Mouse (Mus musculus) embryonic fibroblast, embryonic 13.5 days (primary cell): ENCODE data around the gene Qrfpr. TPM values are rescaled to one million over a fixed set of nuclear protein-coding genes. Genes with fewer than 3 reads are reported as not detected.
A peak's percentile ranks its signal among the peaks of the same experiment; 100 is the strongest.

Source experiments
- H3K27ac ChIP-seq: 2 replicates; pipeline ENCODE4 v1.5.1; 2012; ENCODE audit warnings: low read length, control low read depth, inconsistent platforms; ENCODE audit not compliant: insufficient read depth
- H3K4me1 ChIP-seq: 2 replicates; pipeline ENCODE4 v1.6.1; 2011; ENCODE audit warnings: low read length; ENCODE audit not compliant: control insufficient read depth, insufficient read depth
- H3K4me3 ChIP-seq: 2 replicates; pipeline ENCODE4 v1.5.1; 2011; ENCODE audit warnings: mild to moderate bottlenecking, control low read depth, low read length; ENCODE audit not compliant: insufficient read depth
- CTCF ChIP-seq: IDR thresholded peaks from 2 replicates; pipeline ENCODE4 v1.5.1; 2011; ENCODE audit warnings: mild to moderate bottlenecking, control low read depth, low read length, moderate library complexity, borderline replicate concordance; ENCODE audit not compliant: insufficient read depth
- POLR2A ChIP-seq: IDR thresholded peaks from 2 replicates; pipeline ENCODE4 v1.6.1; 2011; ENCODE audit warnings: low read depth, mild to moderate bottlenecking, control low read depth, low read length, moderate library complexity
- polyA plus RNA-seq: library from polyadenylated mRNA; stranded (reverse); fragments of >200 nt; gene quantifications from 2 replicates; pipeline ENCODE4 v1.2.4, GENCODE M21; 2011; ENCODE audit warnings: low read depth; ENCODE audit not compliant: missing spikeins, insufficient read length

Gene Qrfpr
- polyA plus RNA-seq, 1 experiment = not detected

DNA sequence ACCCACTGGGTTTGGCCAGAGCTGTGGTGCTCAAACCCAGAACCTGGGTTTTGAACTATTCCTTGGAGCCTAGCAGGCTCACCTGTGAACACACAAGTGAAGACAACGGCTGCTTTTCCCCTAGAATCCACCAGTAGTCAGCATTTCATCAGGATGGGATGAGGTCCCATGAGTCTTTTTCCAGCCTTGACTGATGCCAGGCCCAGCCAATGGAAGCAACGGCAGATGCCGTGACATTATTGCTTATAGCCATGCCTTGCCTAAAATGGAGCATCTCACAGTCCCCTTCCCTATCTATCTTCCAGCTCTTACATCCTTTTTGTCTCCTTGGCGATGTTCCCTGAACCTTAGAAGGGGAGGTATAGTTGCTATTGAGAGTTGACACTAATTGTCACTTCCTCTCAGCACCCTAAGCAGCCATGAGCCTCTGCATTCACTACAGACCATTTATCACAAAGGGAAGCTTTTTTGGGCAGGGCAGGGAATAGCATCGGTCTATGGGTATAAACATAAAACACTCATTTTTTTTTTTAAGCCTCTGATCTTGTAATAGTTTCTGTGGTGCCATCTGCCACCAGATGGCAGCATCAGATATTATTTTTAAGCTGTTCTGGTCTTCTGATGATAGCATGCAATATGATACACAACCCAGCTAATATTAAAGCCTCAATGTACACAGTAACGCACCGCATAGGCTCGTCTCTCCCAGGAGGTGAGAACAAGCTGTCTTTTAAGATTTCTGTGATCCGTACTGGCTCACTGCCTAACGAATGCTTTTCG is 12.1 kb downstream of the Qrfpr start:
- H3K4me1 ChIP-seq = peaks cover 3% of the 10 kb centered on the region; the same call in 1 of the 2 replicates
- TF ChIP-seq POLR2A = no peak
- no peak for TF ChIP-seq CTCF
- no peak overlapping the region for H3K4me3 ChIP-seq

DNA sequence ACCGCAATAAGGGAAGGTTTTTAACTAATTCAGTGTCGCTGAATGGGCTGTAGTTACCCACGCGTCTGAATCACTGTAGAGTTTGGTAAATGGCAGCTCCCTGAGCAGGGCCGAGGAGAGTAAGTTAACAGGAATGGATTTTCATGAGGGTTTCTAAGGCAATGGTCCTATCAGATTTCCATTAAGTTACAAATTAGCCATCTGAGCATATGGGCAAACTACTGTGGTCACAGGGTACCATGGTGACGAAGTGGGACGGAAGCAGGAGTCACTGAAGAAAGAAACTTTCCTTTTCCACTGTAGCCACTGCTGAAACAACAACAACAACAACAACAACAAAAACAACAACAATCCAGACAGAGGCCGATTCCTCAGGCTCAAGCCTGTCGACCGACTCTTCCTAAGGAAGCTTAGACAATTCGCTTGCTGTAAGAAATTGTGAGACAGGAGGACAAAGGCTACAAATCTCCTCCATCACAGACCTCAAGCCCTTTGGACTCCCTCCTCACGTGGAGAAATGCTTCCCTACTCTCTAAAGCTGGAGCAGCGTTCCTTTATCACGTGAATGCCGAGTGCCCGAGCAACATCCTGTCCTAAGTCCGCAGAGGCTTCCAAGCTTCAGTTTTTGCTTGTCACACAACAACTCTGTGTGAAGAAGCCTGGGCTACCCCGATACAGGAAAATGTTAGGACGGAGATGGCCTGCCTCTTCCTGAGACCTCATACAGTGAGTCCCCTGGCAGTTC is 14.4 kb downstream of the Qrfpr start:
- no peak overlapping the region for H3K4me3 ChIP-seq
- H3K27ac ChIP-seq = no peak overlapping the region
- TF ChIP-seq CTCF (no peak), POLR2A (no peak)
- peaks cover 3% of the 10 kb centered on the region; the same call in 1 of the 2 replicates for H3K4me1 ChIP-seq

More for the DNA sequence above, 12.1 kb downstream of the Qrfpr start:
- no peak overlapping the region for H3K27ac ChIP-seq

DNA sequence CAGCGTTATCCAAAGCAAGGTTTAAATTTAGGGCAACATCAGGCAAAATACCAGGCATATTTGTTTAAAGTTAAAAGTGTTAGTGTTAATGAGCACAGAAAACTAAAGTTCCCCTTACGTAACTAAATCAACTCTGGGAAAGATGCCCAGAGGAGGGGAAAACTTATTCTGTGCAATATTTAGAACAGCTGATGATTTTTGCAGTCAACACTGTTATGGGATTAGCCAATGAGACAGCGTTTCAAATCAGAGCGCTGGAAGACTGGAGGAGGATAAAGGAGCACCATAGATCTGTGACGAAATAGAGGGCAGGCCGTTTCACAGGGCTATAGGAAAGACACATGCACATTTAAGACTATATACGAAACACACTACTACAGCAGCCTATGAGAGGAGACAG is 19.2 kb downstream of the Qrfpr start:
- no peaks in the 10 kb centered on the region; the same call in 1 of the 2 replicates for H3K4me1 ChIP-seq
- no peak overlapping the region for H3K27ac ChIP-seq
- TF ChIP-seq POLR2A (no peak), CTCF (no peak)
- no peak overlapping the region for H3K4me3 ChIP-seq

DNA sequence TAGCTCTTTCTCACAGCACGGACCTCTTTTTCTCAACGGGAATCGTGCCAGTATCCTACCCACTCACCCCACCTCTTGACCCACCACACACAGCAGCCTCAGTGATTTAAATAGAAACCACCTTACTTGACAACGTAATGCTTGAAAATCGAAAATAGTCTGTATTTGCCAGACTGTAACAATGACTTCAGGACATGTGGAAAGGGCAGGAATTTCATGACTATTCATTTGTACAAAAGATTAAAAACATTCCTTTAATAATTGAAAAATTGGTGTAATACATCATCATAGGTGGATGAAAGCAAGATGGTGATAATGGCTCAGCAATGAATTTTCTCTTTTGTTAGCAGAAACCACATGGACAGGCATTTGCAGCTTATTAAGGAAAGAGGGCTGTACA is 21.0 kb downstream of the Qrfpr start:
- TF ChIP-seq CTCF (no peak), POLR2A (no peak)
- Histone ChIP-seq H3K27ac (no peak overlapping the region), H3K4me3 (no peak overlapping the region), H3K4me1 (no peaks in the 10 kb centered on the region; the same call in 1 of the 2 replicates)

DNA sequence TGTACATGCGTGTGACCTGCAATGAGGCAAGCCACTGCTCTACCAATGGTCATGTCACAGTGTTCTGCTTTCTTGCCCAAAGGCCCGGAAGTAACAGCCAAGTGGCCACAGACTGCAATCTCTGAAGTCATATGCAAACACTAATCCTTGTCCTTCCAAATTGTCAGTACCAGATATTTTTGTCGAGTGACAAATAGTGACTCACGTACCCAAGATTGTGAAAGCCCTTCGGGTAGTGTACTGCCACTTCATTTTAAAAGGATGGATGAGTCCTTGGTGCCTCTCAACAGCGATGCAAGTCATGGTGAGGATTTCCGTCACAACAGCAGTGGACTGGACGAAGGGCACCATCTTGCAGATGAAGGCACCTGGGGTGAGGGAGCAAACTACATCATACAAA is 32.9 kb downstream of the Qrfpr start:
- TF ChIP-seq POLR2A (no peak), CTCF (no peak)
- H3K4me3 ChIP-seq = no peak overlapping the region
- peak overlapping the region; percentile 14; the same call in 1 of the 2 replicates for H3K27ac ChIP-seq
- no peaks in the 10 kb centered on the region for H3K4me1 ChIP-seq

DNA sequence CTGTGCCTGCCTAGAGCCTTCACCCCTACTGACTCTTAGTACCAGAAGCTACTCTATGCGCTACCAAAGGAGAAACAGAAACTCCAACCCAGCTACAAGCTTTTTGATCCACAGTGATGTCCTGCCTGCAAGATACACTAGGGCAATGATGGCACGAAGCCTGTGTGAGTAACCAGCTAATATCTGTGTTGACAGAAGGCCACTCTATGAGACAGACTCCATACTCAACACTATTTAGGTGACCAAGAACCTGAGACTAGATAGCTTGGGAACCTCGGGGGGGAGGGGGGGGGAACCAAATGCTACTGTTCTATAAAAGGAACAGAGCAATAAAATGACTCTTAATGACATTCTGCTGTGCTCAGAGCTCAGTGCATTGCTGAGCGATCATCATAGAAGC is 35.6 kb downstream of the Qrfpr start:
- no peaks in the 10 kb centered on the region for H3K4me1 ChIP-seq
- H3K4me3 ChIP-seq = no peak overlapping the region
- no peak overlapping the region for H3K27ac ChIP-seq
- TF ChIP-seq POLR2A (no peak), CTCF (no peak)

DNA sequence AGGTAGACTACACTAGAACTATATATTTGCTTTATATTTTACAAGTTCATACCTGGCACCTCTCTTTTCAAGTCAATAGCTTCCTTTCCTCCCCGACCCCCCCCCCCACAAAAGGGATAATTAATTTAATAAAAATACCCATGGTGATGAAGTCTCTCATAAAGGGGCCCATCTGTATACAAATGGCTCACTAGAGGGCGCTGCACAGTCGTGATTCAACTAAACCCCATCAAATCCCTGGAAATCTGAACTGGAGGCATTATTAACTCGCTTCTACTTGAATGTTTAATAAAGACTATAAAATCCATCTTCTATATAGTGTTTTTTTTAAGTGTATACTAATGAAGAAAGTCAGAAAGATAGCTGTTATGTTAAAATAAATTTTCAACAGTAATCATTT is 40.6 kb downstream of the Qrfpr start:
- no peak for TF ChIP-seq POLR2A
- no peak for TF ChIP-seq CTCF
- Histone ChIP-seq H3K4me3 (no peak overlapping the region), H3K4me1 (no peaks in the 10 kb centered on the region), H3K27ac (no peak overlapping the region)

DNA sequence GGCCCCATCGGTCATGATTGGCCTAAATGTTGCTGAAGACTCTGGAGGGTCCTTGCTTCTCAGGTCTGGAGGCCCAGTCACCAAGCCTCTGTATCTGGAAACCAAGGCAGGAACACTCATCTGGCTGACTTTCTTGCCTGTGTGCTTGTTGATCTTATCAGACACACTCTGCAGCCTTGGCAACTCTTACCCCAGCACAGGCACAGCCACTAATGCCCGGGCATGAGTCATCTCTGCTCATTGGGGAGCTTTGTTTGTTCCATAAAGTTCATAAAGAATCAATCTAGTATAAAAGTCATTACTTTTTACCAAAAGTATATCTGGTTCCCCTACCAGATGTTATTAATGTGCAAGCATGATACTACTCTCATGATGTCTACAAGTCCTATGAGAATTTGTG is 48.4 kb downstream of the Qrfpr start:
- H3K27ac ChIP-seq = no peak overlapping the region

DNA sequence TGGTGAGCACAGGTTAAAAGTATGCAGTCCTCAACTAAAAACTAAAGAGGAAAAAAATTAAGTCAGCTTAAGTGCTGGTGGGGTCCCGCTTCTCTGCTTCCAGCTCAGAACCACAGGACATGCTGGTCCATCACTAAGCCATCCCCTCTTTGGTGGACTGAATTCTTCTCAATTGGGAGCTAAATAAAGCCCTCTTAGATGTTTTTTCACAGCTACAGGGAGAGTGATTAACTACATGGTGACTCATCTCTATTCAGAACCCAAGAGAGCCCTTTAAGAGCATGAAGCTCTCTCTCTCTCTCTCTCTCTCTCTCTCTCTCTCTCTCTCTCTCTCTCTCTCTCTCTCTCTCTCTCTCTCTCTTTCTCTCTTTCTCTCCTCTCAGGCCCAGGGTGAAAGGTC is 50.8 kb downstream of the Qrfpr start:
- Histone ChIP-seq H3K27ac (no peak overlapping the region), H3K4me1 (no peaks in the 10 kb centered on the region), H3K4me3 (no peak overlapping the region)
- no peak for TF ChIP-seq CTCF
- TF ChIP-seq POLR2A = no peak

More for the DNA sequence above, 48.4 kb downstream of the Qrfpr start:
- Histone ChIP-seq H3K4me3 (no peak overlapping the region), H3K4me1 (no peaks in the 10 kb centered on the region)
- TF ChIP-seq POLR2A = no peak
- no peak for TF ChIP-seq CTCF
